Mouse (Mus musculus) embryo, embryonic 10.5 days (tissue): ENCODE data around the gene Eprs.
A peak's percentile ranks its signal among the peaks of the same experiment; 100 is the strongest.

Source experiments
- DNase-seq: peaks from one replicate; pipeline ENCODE4 v3.0.0-alpha.2; 2015; ENCODE audit warnings: low spot score

Eprs gene

GRCm38 (mm10) chr1:185363526-185364182, 810 bp downstream of the Eprs start:
- DNase-seq = peak; percentile 77

GRCm38 (mm10) chr1:185364183-185364540, 1.3 kb downstream of the Eprs start:
- peak; percentile 18 for DNase-seq

GRCm38 (mm10) chr1:185367383-185367782, 4.5 kb downstream of the Eprs start:
- no peak for DNase-seq

GRCm38 (mm10) chr1:185369979-185370378, 7.1 kb downstream of the Eprs start:
- no peak for DNase-seq

DNA sequence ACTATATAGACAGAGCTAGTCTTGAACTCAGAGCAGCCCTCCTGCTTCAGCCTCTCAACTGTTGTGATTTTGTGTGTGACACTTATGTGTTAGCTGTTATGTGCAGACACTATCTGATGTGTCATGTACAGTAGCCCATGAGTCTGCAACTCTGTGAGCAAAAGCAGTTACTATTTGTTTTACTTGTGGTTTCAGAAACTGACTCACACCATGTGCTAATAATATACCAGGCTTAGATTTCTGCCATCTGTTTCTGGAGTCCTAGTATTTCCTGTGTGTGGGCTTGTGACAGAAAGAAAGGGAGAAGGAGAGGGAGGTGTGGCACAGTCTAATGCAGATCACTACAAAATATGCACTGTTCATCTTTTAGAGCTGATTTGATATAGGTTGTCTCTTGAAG, 13.5 kb downstream of the Eprs start:
- DNase-seq = no peak

GRCm38 (mm10) chr1:185377429-185377828, 14.6 kb downstream of the Eprs start:
- no peak for DNase-seq

DNA sequence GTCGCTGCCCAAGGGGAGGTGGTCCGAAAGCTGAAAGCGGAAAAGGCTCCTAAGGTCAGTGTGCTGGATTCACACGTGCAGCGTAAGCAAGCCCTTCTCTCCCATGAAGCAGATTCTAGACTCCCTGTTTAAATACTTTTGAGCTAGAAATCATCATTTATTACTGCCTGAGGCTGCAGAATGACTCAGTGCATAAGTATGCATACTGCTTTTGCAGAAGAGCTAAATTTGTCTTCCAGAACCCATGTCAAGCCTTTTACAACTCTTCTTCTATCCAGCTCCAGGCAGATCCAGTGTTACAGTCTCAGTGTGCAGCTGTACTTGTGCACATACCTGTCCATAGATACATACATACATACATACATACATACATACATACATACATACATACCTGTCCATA, 38.8 kb downstream of the Eprs start:
- DNase-seq = no peak

DNA sequence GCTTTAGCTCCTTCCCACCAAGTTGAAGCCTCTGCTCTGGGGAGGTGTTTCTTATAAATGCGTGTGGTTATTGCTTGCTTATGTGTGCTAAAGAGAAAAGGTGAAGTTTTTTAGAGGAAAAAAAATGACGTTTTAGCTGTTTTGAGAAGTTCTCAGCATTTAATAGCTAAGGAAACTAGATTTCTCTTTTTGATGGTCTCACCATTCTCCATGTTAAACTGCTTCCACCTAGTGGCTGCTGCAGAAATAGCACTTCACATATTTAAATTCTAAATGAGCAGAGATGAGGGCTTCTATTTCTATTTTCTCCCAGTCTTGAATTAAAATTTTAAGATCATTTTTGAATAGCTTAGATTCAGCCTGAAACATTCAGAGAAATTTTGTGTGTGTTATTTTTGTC, 41.2 kb downstream of the Eprs start:
- DNase-seq = peak; percentile 70

DNA sequence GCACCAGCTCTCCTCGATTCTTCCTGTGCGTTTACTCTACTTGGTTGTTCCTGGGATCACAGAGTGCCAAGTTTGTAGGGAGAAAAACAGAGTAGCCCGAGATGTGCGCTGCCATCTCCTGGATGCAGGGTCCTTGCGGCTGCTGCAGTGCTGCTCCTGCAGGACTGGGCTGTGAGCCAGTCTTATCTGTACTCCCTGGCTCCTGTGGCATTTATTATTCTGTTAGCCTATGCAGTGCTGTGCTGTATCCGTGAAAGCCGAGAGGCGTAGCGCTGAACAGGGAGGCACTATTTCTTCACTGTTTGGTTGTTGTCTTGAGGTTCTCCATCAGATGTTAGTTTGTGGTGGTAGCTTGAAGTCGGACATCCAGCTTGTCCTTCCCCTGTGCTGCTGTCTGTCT, 43.1 kb downstream of the Eprs start:
- no peak for DNase-seq

- DNase-seq = peak; percentile 21
Observed at GRCm38 (mm10) chr1:185409831-185410230, 47.0 kb downstream of the Eprs start.

GRCm38 (mm10) chr1:185418011-185418410, 55.2 kb downstream of the Eprs start:
- DNase-seq = no peak

- no peak for DNase-seq
Observed at GRCm38 (mm10) chr1:185419805-185420204, 57.0 kb downstream of the Eprs start.

- no peak for DNase-seq
Observed at GRCm38 (mm10) chr1:185420776-185421175, 57.9 kb downstream of the Eprs start.

DNA sequence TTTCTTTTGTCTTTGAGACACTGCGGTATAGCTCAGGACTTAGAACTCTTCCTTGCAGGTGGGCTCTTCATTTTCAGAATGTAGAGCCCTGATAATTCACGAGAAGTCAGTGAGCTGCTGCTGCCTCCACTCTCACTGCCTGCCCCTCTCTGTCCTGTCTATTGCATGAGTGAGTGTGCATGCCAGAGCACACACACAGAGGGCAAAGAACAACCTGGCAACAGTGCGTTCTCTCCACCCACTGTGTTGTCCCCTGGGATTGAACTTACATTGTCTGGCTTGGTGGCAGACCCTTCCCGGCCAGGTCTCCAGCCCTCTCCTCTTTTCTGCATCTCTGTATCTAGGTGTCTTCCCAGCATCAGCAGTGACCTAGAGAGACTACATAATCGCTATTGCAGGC, 63.7 kb downstream of the Eprs start:
- no peak for DNase-seq

DNA sequence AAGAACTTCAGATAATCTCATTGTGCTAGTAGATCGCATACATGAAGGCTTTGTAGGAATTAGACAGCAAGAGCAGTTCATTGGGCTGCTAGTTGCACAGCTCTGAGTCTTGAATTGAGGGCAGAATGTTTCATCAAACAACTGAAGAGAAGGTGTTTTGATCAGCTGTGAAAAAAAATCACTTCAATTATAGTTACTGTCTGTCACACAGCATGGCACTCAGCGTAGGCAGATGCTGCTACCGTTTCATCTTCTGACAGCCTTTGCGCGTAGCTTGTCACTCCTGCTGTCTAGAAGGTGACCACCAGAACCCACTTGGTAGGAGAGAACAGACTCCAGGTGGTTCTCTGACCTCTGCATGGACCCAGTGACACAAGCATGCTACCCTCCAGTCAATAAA, 67.6 kb downstream of the Eprs start:
- no peak for DNase-seq

GRCm38 (mm10) chr1:185431245-185431997, 68.6 kb downstream of the Eprs start:
- DNase-seq = no peak

- no peak for DNase-seq
Observed at GRCm38 (mm10) chr1:185431998-185432317, 69.1 kb downstream of the Eprs start.

GRCm38 (mm10) chr1:185433112-185433511, 70.3 kb downstream of the Eprs start:
- no peak for DNase-seq

GRCm38 (mm10) chr1:185438841-185439580, 76.2 kb downstream of the Eprs start:
- no peak for DNase-seq

GRCm38 (mm10) chr1:185441703-185442472, 79.0 kb downstream of the Eprs start:
- DNase-seq = no peak

DNA sequence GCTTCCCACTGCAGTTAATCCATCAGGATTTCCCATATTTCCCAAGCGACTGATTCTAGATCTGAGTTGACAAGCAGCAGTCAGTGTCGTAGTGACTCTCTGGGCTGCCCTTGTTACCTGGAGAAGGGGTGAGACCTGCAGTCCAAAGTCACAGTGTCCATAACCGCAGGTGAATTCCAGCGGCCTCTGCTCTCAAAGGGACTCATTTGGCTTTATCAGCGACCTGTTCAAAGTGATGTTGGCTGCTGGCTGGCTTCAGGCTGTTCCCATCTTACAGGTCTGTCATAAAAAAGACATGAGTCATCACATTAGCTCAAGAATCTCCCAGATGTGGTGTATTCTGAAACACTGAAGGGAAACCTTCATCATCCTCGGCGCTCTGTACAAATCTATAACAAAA, 86.1 kb downstream of the Eprs start:
- DNase-seq = no peak

DNA sequence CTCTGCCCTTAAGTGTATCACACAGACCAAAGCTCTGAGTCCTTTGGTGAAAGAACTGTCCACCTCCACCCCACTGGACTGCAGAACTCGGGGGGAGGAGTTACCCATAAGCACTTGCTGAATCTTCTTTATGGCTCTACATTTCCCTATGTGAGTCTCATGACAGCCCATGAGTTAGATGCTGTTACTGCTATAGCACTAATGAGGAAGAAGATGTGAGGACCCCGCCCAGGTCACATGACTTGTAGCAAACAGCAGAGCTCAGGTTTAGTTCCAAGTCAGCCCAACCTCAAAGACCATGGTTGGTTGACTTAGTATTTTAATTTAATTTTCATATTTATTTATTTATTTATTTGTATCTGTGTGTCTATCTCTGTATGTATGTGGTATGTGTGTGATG, 86.9 kb downstream of the Eprs start:
- no peak for DNase-seq

DNA sequence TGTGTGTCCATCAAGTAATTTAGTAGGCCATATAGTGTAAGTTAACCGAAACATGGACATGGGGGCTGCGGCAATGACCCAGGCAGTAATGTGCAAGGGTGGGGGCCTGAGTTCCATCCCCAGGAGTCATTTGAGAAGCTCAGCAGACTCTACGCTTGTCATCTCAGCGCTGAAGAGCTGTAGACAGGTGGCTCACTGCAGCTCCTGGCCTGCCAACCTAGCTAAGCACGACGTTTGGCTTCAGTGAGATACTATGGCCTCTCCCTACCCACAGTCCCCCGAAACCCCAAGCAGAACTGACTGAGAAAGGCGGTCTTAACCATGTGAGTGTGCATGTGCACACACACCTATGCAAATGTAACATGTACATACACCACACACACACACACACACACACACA, 88.2 kb downstream of the Eprs start:
- DNase-seq = no peak
